Mouse (Mus musculus): ENCODE results near the gene Olfr78. TPM values are rescaled to one million over a fixed set of nuclear protein-coding genes. Genes with fewer than 3 reads are reported as not detected.

The Olfr78 gene
- polyA plus RNA-seq, 1 experiment from 2014 or later, result not detected

DNA sequence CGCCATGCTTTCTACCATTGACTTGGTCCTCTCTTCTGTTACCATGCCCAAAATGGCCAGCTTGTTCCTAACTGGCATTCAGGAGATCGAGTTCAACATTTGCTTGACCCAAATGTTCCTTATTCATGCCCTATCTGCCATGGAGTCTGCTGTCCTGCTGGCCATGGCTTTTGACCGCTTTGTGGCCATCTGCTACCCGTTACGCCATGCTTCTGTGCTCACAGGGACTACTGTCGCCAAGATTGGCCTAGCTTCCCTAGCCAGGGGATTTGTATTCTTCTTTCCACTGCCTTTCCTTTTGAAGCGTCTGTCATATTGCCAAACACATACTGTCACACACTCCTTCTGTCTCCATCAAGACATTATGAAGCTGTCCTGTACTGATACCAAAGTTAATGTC, 60.8 kb downstream of the Olfr78 start:
- H3K27me3 ChIP-seq (ENCODE audit: control insufficient read depth, insufficient read depth, low read depth, low read length), result no peaks in the 10 kb centered on the region
- no peak overlapping the region for H3K4me2 ChIP-seq (ENCODE audit: low read length)
- no peaks in the 10 kb centered on the region for H3K4me1 ChIP-seq (ENCODE audit: control insufficient read depth, insufficient read depth, low read length)
- no peaks in the 10 kb centered on the region for H3K36me3 ChIP-seq (ENCODE audit: control insufficient read depth, insufficient read depth, low read length)
- 89% methylated on average over 7 of the region's 7 CpGs for whole genome bisulfite sequencing
- ATAC-seq, result no peak
- no peak overlapping the region for H3K4me3 ChIP-seq (ENCODE audit: low read depth, low read length)
- H3K9me3 ChIP-seq (replicated peaks; ENCODE audit: control insufficient read depth, low read length, poor library complexity, severe bottlenecking), result no peaks in the 10 kb centered on the region
- H3K27ac ChIP-seq (ENCODE audit: low read length), result no peak overlapping the region
- no peak overlapping the region for H3K9ac ChIP-seq (ENCODE audit: low read depth, low read length)

DNA sequence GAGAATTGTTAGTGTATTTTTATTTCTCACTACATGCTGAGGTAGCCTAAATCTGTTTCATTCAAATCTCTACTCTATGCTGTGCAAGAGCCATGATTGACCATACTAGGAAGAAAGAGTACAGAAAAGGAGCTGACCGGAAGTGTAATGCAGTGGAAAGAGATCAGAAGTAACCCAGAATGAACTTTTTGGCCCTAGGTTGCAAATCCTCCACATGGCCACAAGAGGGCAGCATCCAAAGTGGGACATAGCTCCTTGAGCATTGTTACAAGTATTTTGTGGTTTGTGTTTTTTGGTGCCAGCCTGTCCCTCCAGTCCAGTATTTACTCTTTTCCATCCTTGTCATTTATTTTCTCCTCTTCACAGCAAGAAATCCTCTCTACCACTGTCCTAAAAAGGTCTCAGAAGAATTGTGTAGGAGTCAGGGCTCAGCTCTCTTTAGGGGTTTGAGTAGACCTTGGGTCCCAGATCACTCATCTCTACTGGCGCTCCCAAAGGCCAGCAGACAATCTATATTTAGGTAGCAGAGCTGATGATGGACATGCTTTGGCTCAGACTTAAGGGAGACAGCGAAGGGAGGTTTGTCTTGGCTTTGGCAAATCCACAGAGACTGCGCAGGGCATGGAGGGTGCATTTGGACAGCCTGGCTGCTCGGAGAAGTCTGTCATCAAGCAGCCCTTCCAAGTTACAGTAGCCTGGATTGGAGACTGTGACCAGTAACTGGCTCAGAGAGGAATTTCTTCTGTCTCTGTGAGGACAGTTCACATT, 63.7 kb downstream of the Olfr78 start, which contains the start of gene Olfr557:
Olfr557 (plus strand) TSS at position 553 of the 768 bp plus-strand sequence.
- Histone ChIP-seq H3K4me1 (ENCODE audit: control insufficient read depth, insufficient read depth, low read length) (no peaks in the 10 kb centered on the region), H3K9me3 (replicated peaks; ENCODE audit: control insufficient read depth, low read length, poor library complexity, severe bottlenecking) (no peaks in the 10 kb centered on the region)
- WGBS, result 79% methylated on average over 5 of the region's 5 CpGs

More for the DNA sequence above, 63.7 kb downstream of the Olfr78 start, which contains the start of gene Olfr557:
- Histone ChIP-seq H3K4me2 (ENCODE audit: low read length) (no peak within 1 kb of the TSS), H3K27me3 (ENCODE audit: control insufficient read depth, insufficient read depth, low read depth, low read length) (no peaks in the 10 kb centered on the region), H3K4me3 (ENCODE audit: low read depth, low read length) (no peak within 1 kb of the TSS), H3K36me3 (ENCODE audit: control insufficient read depth, insufficient read depth, low read length) (no peaks in the 10 kb centered on the region), H3K9ac (ENCODE audit: low read depth, low read length) (no peak within 1 kb of the TSS), H3K27ac (ENCODE audit: low read length) (no peak within 1 kb of the TSS)
- ATAC-seq, result no peak

Other genes with a start within 250 kb of the Olfr78 start
- gene Olfr547, start 224.7 kb downstream of the Olfr78 start, polyA plus RNA-seq (2015; fragmentation: Nextera tagmentation; extraction: Ambion mirVana), result not detected in 2 replicates
- gene Olfr548-ps1, start 218.6 kb downstream of the Olfr78 start, polyA plus RNA-seq (2015; fragmentation: Nextera tagmentation; extraction: Ambion mirVana), result not detected in 2 replicates
- gene Olfr549, start 209.6 kb downstream of the Olfr78 start, polyA plus RNA-seq (2015; fragmentation: Nextera tagmentation; extraction: Ambion mirVana), result not detected in 2 replicates
- gene Trim21, start 194.0 kb downstream of the Olfr78 start, polyA plus RNA-seq (2015; fragmentation: Nextera tagmentation; extraction: Ambion mirVana), result not detected in 2 replicates
- not detected in 2 replicates for gene Olfr550, start 188.0 kb downstream of the Olfr78 start, polyA plus RNA-seq (2015; fragmentation: Nextera tagmentation; extraction: Ambion mirVana)
- not detected in 2 replicates for gene Olfr551, start 167.6 kb downstream of the Olfr78 start, polyA plus RNA-seq (2015; fragmentation: Nextera tagmentation; extraction: Ambion mirVana)
- not detected in 2 replicates for gene Olfr552, start 161.7 kb downstream of the Olfr78 start, polyA plus RNA-seq (2015; fragmentation: Nextera tagmentation; extraction: Ambion mirVana)
- gene Olfr553, start 141.3 kb downstream of the Olfr78 start, polyA plus RNA-seq (2015; fragmentation: Nextera tagmentation; extraction: Ambion mirVana), result not detected in 2 replicates
- gene Olfr554, start 121.0 kb downstream of the Olfr78 start, polyA plus RNA-seq (2015; fragmentation: Nextera tagmentation; extraction: Ambion mirVana), result not detected in 2 replicates
- gene Olfr555, start 100.6 kb downstream of the Olfr78 start, polyA plus RNA-seq (2015; fragmentation: Nextera tagmentation; extraction: Ambion mirVana), result not detected in 2 replicates
- gene Olfr556, start 94.6 kb downstream of the Olfr78 start, polyA plus RNA-seq (2015; fragmentation: Nextera tagmentation; extraction: Ambion mirVana), result not detected in 2 replicates
- 6.4 and 7.3 TPM in 2 replicates for gene Trim68, start 72.1 kb downstream of the Olfr78 start, polyA plus RNA-seq (2015; fragmentation: Nextera tagmentation; extraction: Ambion mirVana)
- not detected in 2 replicates for gene Olfr557, start 63.6 kb downstream of the Olfr78 start, polyA plus RNA-seq (2015; fragmentation: Nextera tagmentation; extraction: Ambion mirVana)
- not detected in 2 replicates for gene Olfr558, start 57.3 kb downstream of the Olfr78 start, polyA plus RNA-seq (2015; fragmentation: Nextera tagmentation; extraction: Ambion mirVana)
- gene Olfr33, start 40.4 kb downstream of the Olfr78 start, polyA plus RNA-seq (2015; fragmentation: Nextera tagmentation; extraction: Ambion mirVana), result not detected in 2 replicates
- not detected in 2 replicates for gene Olfr559, start 32.0 kb downstream of the Olfr78 start, polyA plus RNA-seq (2015; fragmentation: Nextera tagmentation; extraction: Ambion mirVana)
- not detected in 2 replicates for gene Olfr560, start 105 bp downstream of the Olfr78 start, polyA plus RNA-seq (2015; fragmentation: Nextera tagmentation; extraction: Ambion mirVana)
- not detected in 2 replicates for gene Olfr561, start 11.8 kb upstream of the Olfr78 start, polyA plus RNA-seq (2015; fragmentation: Nextera tagmentation; extraction: Ambion mirVana)
- gene Olfr564, start 44.0 kb upstream of the Olfr78 start, polyA plus RNA-seq (2015; fragmentation: Nextera tagmentation; extraction: Ambion mirVana), result not detected in 2 replicates
- not detected in 2 replicates for gene Olfr566, start 99.3 kb upstream of the Olfr78 start, polyA plus RNA-seq (2015; fragmentation: Nextera tagmentation; extraction: Ambion mirVana)
- not detected in 2 replicates for gene Olfr568, start 117.7 kb upstream of the Olfr78 start, polyA plus RNA-seq (2015; fragmentation: Nextera tagmentation; extraction: Ambion mirVana)
- gene Olfr569, start 131.4 kb upstream of the Olfr78 start, polyA plus RNA-seq (2015; fragmentation: Nextera tagmentation; extraction: Ambion mirVana), result not detected in 2 replicates
- gene Olfr570, start 135.1 kb upstream of the Olfr78 start, polyA plus RNA-seq (2015; fragmentation: Nextera tagmentation; extraction: Ambion mirVana), result 0.20 TPM in 1 of 2 replicates, not detected in the other
- not detected in 2 replicates for gene Olfr571, start 158.1 kb upstream of the Olfr78 start, polyA plus RNA-seq (2015; fragmentation: Nextera tagmentation; extraction: Ambion mirVana)
- gene Olfr572, start 164.9 kb upstream of the Olfr78 start, polyA plus RNA-seq (2015; fragmentation: Nextera tagmentation; extraction: Ambion mirVana), result not detected in 2 replicates
- gene Olfr573-ps1, start 183.1 kb upstream of the Olfr78 start, polyA plus RNA-seq (2015; fragmentation: Nextera tagmentation; extraction: Ambion mirVana), result not detected in 2 replicates
- not detected in 2 replicates for gene Olfr574, start 189.0 kb upstream of the Olfr78 start, polyA plus RNA-seq (2015; fragmentation: Nextera tagmentation; extraction: Ambion mirVana)
- not detected in 2 replicates for gene Olfr575, start 199.3 kb upstream of the Olfr78 start, polyA plus RNA-seq (2015; fragmentation: Nextera tagmentation; extraction: Ambion mirVana)
- gene Olfr576, start 203.2 kb upstream of the Olfr78 start, polyA plus RNA-seq (2015; fragmentation: Nextera tagmentation; extraction: Ambion mirVana), result not detected in 2 replicates
- gene Olfr577, start 216.5 kb upstream of the Olfr78 start, polyA plus RNA-seq (2015; fragmentation: Nextera tagmentation; extraction: Ambion mirVana), result not detected in 2 replicates
- not detected in 2 replicates for gene Olfr578, start 229.9 kb upstream of the Olfr78 start, polyA plus RNA-seq (2015; fragmentation: Nextera tagmentation; extraction: Ambion mirVana)